Mouse (Mus musculus) NIH3T3 (cell line): ENCODE results near the gene Dgkd.

Experiments
- DNase-seq: peaks from one replicate; pipeline ENCODE4 v3.0.0-alpha.2; 2012; ENCODE audit warnings: low read depth

The Dgkd gene

DNA sequence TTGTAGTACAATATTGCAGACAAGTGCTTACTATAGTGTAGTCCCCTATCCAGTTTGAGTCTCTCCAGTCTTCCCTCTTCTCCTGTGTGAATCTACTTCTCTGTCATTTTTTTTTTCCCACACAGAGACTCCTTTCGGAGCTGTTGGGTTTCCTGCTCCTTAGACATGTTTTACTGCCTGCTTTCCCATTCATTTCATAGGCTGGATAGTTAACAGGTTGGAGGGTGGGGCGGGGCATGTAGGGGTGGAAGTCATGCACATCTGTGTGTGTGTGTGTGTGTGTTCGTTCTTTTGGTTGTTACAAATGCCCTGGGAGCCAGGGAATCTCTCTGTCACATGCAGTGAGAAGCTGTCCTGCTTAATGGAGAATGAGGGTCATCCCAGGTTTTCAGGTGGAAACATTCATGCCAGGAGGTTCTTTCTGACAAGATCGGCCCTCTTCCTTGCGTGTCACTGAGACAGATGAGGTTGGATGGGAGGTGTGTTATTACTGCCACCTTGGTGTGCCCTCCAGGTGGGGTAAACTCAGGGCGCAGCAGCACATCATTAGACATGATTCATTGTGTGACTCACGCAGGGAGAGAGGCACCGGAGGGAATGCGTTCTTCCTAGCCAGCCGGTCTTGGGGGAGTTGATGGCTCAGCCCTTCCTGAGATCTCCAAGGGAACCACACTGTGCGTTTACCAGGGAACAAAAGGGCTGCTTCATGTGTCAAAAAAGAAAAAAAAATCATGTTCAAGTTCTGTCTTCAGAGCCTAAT lies 4.7 kb upstream of the Dgkd start:
- DNase-seq = peak; percentile 75

DNA sequence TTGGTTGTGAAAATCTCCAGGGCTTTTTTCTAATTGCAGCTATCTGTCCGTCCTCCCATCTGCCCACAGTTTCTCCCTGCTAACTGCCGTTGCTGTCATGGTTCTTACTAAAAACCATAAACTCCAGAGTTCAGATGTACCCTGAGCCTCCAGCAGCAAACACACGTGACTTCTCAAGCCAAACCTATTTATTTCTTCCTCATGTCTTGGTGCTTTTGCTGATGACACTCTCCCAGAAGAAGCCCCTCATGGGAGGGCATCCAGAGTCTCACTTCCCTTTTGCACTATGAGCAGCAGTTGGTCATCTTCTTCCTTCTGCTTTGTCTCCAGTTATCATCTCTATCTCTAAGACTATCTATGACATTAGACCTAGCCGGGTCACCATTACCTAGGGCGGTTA lies 3.8 kb upstream of the Dgkd start:
- no peak for DNase-seq

DNA sequence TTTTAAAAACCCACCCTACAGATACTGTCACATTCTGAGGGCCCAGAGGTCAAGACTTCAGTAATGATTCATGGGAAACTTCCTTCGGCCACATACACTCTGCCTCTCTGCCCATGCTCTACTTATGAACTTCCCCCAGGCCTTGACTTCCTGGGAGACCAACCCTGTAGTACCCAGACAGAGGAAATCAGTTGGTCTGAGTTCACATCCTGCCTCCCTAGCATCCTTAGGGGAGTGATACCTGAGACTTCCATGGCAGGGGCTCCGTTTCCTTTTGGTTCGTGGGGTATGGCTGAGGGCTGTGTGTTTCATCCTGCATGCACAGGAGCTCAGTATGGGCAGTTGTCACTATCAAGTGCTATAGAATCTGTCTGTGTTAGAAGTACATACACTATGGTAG lies 1.7 kb upstream of the Dgkd start:
- no peak for DNase-seq

DNA sequence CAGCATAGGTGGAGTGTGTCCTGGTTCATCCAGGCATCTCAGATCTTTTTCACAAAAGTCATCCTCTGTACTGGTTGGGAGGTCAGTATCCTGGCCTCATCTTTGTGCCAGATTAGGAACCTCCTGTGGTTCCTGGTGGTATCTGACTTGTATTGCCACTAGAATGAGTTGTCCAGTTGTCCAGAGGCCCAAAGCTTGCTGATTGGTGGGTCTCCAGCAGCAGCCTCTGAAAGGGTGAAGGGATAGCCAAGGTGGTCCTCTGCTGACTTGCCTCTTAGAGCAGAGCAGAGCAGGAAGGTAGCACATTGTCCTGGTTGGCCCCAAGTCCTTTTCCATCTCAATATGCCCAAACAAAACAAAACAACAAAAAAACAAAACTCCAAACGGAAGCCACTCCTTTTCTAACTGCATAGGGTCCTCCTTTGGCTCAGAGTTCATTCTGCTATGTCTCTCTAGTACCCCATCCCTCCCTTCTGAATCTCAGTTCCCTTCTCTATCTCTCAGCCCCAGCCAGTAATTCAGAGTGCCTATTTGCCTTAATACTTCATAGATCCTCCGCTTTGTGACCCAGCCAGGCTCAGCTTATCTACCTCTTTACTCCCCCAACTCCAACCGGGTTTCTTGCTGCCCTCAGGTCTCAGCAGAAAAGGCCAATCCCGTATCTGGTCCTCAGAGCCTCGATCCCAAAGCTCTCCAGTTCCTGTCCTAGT lies 851 bp upstream of the Dgkd start:
- DNase-seq = no peak

DNA sequence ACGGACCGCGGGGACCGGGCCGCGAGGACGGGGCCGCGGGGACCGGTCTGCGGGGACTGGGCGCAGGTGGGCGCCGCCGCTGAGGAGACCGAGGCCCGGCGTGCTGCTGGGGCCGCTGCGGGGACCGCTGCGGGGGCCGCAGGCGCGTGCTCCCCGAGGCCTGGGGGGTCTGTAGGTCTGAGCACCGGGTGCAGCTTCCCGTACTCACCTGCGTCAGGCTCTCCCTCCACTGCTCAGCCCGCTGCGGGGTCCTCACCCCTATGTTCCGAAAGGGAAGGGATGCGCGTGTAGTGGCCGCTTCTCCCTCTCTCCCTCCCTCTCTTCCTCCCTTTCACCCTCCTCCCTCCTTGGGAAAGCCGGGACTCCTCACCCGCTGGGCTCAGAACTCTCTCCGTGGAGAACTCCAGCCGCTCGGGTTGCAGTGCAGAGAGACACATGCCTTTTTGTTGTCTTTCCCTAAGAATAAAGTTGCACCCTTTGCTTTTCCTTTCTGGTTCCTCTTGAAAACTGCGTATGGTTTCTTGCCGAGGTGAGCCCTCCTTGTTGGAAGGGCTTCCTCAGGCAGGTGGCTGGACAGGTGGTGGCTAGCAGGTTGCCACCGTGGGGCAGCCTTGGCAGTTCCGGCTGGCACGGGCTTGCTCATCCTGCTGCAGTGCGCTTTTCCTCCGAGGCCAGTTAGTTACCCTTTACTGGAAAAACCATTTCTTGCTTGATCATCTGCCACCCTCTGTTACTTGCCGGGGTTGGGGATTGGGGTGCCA lies 694 bp downstream of the Dgkd start:
- peak; percentile 59 for DNase-seq

DNA sequence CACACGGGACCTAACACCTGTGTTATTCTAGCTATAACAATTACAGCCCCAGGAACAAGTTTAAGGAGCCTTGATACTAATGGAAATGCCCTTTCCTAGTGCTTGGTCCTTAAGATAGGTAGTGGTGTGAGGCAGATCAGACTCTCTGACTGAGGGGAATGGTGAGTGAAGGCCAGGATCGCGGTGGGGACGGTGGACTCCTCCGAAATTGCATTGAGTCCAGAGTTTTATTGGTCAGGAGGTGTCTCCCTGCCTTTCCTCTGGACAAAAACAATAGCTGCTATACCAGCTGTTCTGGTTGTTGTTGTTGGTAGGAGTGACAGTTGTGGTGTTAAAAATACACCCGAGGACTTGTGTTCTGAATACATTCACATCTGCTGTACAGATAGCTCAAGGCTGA lies 1.3 kb downstream of the Dgkd start:
- DNase-seq = no peak

DNA sequence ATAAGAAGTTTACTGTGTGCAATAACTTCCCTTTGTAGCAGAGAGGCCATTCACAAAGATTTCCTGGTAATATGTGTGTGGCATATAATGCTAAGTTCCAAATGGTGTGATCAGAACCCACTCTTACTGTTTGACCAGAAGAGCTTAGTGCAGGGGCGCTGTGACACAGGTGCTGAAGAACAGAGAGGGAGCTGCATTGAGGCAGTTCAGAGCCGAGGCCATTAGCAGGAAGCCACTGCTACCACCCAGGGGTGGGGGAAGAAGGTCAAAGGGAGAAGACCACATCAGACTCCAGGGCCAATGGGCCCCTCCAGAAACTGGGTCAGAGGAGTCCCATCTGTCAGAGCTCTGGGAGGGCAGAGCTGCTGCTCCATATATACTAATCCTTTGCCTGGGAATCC lies 1.8 kb downstream of the Dgkd start:
- no peak for DNase-seq

DNA sequence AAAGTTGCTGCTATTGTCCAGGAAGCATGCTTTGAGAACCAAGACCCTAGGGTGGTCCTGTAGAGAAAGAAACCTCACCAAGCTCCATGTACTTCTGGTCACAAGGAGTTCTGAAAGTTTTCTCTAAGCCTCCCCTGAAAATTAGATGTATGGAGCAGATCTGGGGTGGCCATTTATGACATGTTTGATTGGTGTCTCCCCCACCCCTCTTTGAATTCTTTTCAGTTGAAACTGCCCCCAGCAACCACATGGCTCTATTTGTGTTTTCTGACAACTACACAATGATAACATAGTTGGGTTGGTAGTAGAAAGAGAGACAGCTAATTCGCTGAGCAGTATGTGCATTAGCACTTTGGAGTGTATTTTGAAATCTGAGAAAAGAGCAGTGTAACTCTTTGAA lies 2.4 kb downstream of the Dgkd start:
- DNase-seq = no peak

DNA sequence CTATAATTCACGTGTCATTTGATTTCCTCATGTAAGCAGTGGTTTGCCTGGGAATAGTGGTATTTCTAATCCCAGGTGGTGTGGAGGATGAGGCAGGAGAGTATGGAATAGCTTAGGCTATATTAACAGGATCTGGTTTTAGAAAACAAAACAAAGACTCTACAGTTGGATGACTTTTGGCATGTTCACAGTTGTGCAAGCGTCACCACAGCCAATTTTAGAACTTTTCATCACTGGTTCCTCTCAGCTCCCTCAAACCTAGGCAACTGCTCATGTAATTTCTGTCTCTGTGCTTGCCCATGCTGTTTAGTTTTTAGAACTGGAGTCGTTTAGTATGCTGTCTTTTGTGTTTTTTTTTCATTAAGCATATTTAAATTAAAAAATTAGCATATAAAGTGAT lies 3.7 kb downstream of the Dgkd start:
- no peak for DNase-seq

DNA sequence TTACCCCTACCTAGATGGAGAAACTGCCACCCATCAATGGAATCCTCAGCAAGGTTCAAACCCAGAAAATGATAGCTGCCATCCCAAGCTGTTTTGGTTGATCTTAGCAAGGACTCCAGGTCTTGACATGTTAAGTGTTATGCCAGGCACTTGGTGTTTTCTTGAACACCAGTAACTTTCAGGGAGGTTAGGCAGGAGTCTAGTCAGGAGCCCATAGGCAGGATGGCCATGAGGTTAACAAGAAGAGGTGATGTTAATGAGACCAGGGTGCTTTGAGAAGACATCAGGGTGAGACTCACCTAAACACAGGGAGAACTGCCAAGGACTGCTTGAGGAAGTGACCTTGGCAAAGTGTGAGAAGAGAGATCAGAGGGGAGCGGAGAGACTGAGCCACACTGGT lies 4.9 kb downstream of the Dgkd start:
- DNase-seq = no peak

DNA sequence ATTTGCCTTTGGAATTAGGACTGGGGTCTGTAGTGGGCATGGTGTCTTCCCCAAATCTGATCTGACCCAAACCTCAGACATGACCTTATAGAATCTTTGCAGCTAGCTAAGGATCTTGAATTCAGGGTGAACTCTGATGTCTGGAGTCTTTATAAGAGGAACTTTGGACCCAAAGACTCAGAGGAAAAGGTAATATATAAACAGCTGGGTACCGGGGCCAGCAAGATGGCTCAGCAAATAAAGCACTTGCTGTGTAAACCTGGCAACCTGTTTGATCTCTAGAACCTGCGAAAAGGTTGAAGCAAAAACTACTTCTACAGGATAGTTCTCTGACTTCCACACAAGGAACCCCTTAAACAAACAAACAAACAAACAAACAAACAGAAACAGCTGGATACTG lies 5.4 kb downstream of the Dgkd start:
- DNase-seq = no peak

DNA sequence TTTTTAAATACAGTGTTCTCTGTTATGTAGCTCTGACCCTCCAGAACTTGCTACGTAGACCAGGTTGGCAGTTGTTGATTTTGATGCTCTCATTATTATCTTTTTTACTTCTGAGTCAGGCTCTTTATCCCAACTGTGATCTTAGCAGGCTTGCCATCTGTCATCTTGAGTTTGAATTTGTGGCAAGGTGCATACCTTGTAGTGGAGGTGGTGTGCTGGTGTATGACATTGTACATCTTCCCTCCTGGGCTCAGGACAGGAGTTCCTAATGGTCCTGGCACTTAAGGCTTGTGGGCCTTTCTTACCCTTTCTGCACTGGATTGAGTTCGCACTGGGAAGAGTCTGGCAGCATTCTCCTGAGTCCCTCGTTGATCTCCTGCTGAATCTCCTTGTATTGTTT lies 10.5 kb downstream of the Dgkd start:
- DNase-seq = no peak

DNA sequence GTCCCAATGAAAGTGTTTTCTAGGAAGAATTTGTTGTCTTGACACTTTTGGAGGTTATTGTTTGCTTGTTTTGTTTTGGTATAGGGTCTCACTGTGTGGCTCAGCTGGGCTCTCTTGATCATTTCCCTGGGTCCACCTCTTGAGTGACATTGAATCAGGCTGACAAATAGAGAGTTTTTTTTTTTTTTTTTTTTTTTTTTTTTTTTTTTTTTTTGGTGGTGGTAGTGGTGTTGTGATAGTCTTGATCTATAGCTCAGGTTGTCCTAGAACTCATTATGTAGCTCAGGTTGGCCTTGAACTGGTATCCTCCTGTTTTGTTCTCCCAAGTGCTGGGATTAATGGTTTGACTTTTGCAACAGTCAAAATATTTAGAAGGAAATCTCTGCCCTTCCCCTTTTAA lies 11.8 kb downstream of the Dgkd start:
- no peak for DNase-seq

DNA sequence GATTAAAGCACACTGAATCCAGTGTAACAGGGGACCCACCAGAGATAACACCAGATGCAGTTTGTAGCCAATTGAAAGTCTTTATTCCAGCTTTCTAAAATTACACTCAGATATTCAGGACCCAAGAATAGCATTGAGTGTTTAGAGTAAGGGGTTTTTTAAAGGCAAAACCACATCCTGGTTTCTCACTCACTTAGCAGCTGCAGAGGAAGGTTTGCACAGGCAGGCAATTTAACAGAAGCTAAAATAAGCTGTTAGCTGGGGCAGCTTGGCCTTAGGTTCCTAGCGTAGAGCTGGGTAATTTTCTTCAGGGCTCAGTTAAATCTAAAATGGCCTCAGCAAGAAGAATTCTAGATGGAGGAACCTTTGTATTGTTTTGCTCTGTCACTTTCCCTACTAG lies 13.6 kb downstream of the Dgkd start:
- no peak for DNase-seq

DNA sequence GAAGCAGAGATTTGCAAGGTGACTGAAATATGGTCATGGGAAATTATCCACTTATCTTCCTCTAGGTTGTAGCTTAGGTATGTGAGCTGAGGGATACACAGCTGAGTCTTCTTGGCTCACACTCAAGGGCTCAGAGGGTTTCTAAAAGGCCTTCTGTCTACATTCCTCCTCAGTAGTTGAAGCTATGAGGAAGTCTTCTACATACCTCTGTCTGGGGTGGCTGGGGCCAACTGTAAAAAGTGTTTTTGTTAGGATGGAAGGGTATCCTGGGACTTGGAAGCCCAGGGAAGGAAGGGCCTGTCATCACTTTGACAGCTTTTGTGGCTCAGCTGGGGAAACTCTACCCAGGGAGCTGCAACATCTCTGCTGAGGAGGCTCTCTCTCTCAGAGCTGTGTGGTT lies 18.5 kb downstream of the Dgkd start:
- DNase-seq = peak; percentile 31

DNA sequence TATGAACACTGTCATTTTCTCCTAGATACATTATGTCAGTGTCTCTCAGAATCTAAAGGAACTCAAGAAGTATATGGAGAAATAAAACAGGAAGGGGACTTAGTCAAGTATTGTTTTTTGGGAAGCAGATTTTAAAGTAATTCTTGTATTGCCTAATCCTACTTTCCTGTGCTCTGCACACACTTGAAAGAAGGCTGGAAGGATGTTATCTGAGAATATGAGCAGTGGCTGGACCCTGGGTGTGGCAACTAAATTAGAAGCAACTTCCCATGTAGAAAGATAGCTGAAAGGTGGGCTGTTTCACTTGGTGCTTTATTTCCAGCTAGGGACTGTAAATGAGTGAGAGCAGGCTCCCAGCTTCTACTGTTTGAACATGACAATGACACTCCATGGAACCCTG lies 20.0 kb downstream of the Dgkd start:
- no peak for DNase-seq

DNA sequence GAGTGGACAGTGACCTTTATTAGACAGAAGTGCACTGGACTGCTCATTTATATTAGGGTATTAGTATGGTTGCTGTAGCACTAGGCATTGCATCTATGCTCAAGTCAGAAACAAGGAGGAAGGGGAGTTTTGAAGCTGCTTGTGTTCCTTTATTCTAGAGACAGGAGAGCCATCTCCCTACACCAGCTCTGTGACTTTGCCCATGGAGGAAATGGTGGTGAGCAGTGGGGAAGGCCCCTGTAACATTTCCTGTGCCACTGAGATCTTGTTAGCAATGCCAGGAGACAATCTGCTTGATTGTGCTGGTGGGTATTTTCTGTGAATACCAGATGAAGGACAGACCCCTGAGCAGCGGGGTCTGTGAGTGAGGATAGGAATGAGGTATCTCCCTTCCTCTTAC lies 23.0 kb downstream of the Dgkd start:
- DNase-seq = no peak

DNA sequence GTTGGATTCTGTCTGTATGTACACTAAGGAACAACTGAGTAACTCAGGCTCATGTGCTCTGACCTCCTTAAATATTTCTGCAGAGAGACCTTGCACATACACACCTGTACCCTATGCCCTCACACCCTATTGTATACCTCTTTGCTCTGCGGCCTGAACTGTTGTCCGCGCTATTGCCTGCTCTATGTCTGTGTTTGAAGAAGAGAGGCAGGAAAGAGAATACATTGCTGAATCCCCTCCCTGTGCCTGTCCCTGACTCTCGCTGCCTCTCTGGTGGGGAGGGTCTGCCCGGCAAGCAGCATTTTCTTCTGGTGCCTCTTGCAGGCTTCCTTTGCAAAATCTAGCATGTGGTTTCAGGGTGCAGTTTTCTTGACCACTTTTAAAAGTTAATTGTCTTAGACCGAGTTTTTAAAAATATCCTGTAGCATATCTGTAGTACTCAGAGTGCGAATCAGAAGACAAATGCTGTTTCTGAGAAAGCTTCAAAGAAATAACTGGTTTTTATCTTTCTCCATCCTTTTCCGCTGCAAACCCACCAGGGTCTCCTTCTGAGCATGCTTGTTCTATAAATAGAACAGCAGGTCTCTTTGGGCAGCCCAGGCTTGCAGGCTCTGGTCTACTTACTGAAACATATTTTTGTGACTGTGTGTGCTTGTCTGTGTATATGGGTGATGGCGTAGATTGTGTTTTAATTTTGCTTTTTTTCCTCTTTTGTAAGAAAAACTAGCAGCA lies 24.6 kb downstream of the Dgkd start:
- no peak for DNase-seq

DNA sequence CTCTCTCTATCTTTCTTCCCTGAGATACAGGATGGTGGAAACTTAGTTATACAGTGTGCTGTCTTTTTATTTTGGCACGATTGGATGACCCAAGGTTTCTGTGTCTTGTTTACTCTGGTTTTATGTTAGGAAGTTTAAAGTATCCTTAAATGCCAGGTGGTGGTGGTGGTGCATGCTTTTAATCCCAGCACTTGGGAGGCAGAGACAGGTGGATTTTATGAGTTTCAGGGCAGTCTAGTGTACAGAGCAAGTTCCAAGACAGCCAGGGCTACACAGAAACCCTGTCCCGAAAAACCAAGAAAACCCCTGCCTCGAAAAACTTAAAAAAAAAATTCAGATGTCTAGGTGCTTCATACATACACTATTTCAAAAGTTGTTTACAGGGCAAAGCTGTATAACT lies 25.9 kb downstream of the Dgkd start:
- no peak for DNase-seq

DNA sequence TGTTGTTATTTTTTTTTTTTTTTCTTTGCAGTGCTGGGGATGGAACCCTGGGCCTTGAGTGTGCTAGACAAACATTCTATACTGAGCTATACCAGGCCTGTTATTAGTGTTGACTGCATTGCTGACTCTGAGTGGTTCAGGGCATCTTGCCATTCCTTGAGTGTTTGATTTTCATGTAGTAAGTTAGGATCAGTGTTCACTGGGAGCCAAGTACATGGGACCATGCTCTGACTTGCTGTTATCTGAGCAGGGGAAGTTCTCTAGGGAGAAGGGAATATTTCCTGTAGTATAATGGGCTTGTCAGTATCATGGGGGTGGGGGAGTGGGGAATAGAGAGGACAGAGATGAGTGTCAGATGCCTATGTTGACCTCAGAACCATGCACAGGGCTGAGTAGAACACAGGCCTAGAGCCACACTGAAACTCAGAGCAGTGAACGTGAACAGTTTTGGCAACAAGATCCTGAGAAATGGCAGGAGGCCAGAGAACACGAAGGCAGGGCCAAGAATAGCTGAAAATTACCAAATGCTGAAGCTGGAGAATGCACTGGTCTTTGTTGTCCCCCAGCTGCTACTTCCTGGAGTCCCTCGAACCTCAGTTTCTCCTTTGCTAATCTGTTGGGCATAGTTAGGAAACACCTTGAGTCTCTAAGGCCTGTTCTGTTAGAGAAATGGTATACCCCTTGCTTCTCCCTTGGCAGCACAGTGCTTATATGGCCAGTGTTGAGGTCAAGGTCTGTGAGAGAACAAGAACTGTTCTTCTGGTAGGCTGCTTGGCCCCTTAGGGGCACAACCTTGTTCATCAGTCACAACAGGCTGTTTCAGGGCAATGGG lies 26.6 kb downstream of the Dgkd start:
- DNase-seq = peak; percentile 93

DNA sequence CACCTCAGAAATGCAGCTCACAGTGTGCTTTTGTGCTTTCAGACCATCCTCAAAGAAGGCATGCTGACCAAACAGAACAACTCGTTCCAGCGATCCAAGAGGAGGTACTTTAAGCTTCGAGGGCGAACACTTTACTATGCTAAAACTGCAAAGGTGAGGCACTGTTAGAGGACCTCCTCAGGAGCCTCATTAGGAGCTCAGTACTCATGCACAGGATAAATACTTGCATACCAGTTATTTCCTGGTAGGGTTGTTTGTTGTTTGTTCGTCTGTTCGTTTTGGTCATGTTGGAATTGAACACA lies 27.2 kb downstream of the Dgkd start:
- DNase-seq = no peak

DNA sequence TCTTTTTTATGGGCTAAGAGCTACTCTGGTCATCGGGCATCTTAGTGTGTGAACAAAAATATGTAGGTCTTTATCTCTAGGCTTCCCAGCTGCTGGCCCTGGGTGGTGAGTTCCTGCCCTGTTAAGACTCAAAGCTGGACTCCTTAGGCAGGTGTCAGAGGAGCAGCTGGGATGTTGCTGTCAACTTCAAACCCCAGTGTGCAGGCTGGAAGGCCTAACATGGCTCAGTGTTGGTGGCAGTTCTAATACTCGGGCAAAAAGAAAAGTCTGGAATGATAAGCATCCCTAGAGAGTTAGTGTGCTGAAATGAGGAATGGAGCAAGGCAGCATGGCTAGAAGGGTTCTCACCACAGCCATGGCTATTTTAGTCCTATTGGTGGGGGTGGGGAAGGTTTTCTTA lies 27.8 kb downstream of the Dgkd start:
- DNase-seq = peak; percentile 56
